Mouse (Mus musculus) neural tube, embryonic 11.5 days (tissue): ENCODE measurements around the gene Cdk5rap2. TPM values are rescaled to one million over a fixed set of nuclear protein-coding genes. Genes with fewer than 3 reads are reported as not detected.

ENCODE experiments used
- ATAC-seq: fragments of 200-750 bp; cut with Nextera tagmentation; 2 replicates; pipeline ENCODE4 v1.8.0; 2017; ENCODE audit warnings: moderate number of reproducible peaks, mild to moderate bottlenecking, moderate TSS enrichment, moderate library complexity; ENCODE audit not compliant: insufficient read depth, low FRiP score, low TSS enrichment
- DNase-seq: peaks from one replicate; pipeline ENCODE4 v3.0.0-alpha.2; 2015; ENCODE audit warnings: low spot score
- H3K27ac ChIP-seq: fragments of 300-500 bp; sonication (generic); 2 replicates; pipeline ENCODE4 v1.5.1; 2014; ENCODE audit warnings: low read depth, mild to moderate bottlenecking, low read length
- H3K27me3 ChIP-seq: fragments of 300-500 bp; sonication (generic); 2 replicates; pipeline ENCODE4 v1.6.1; 2014; ENCODE audit warnings: mild to moderate bottlenecking, low read length, mixed read lengths; ENCODE audit not compliant: control insufficient read depth, insufficient read depth
- H3K36me3 ChIP-seq: fragments of 300-500 bp; sonication (generic); 2 replicates; pipeline ENCODE4 v1.6.1; 2014; ENCODE audit warnings: mild to moderate bottlenecking, low read length, moderate library complexity, mixed read lengths; ENCODE audit not compliant: control insufficient read depth, insufficient read depth
- H3K4me1 ChIP-seq: fragments of 300-500 bp; sonication (generic); 2 replicates; pipeline ENCODE4 v1.6.1; 2014; ENCODE audit warnings: low read length, mixed read lengths; ENCODE audit not compliant: control insufficient read depth, insufficient read depth
- H3K4me2 ChIP-seq: fragments of 300-500 bp; sonication (generic); 2 replicates; pipeline ENCODE4 v1.6.1; 2014; ENCODE audit warnings: low read depth, mild to moderate bottlenecking, moderate library complexity
- H3K4me3 ChIP-seq: fragments of 300-500 bp; sonication (generic); 2 replicates; pipeline ENCODE4 v1.5.1; 2014; ENCODE audit warnings: low read depth, low read length
- H3K9ac ChIP-seq: fragments of 300-500 bp; sonication (generic); 2 replicates; pipeline ENCODE4 v1.6.1; 2014; ENCODE audit warnings: mild to moderate bottlenecking, low read length
- H3K9me3 ChIP-seq: fragments of 300-500 bp; sonication (generic); 2 replicates; pipeline ENCODE4 v1.6.1; 2016; ENCODE audit warnings: low read length; ENCODE audit not compliant: control insufficient read depth
- WGBS: fragments of 180-500 bp; shearing (Covaris S2); extraction: QIAGEN DNeasy Blood & Tissue Kit; methylation state at CpG from one replicate; pipeline ENCODE4 v1.1.7; 2014; 5-methylcytosine and 5-hydroxymethylcytosine counted together
- polyA plus RNA-seq: library from polyadenylated mRNA; unstranded; fragments of >200 nt; fragmentation: Nextera tagmentation; extraction: Ambion mirVana; gene quantifications from 2 replicates; pipeline ENCODE4 v1.2.1, GENCODE M21; 2014

The Cdk5rap2 gene
- polyA plus RNA-seq, 1 experiment from 2014 or later, result 19.0 TPM

GRCm38 (mm10) chr4:70332981-70333380 lies 77.3 kb downstream of the Cdk5rap2 start:
- no peaks in the 10 kb centered on the region for H3K27me3 ChIP-seq
- 89% methylated on average over 6 of the region's 6 CpGs for WGBS
- no peak for DNase-seq
- H3K4me3 ChIP-seq, result no peak overlapping the region
- H3K4me2 ChIP-seq, result no peak overlapping the region
- no peak for ATAC-seq
- H3K4me1 ChIP-seq, result no peaks in the 10 kb centered on the region
- H3K9ac ChIP-seq, result no peak overlapping the region
- no peaks in the 10 kb centered on the region for H3K36me3 ChIP-seq
- no peak overlapping the region for H3K27ac ChIP-seq
- no peaks in the 10 kb centered on the region for H3K9me3 ChIP-seq

GRCm38 (mm10) chr4:70332576-70332975 lies 77.7 kb downstream of the Cdk5rap2 start:
- no peaks in the 10 kb centered on the region for H3K36me3 ChIP-seq
- no peak overlapping the region for H3K27ac ChIP-seq
- no peak overlapping the region for H3K4me3 ChIP-seq
- H3K4me2 ChIP-seq, result no peak overlapping the region
- no peaks in the 10 kb centered on the region for H3K27me3 ChIP-seq
- no peak overlapping the region for H3K9ac ChIP-seq
- DNase-seq (no peak), ATAC-seq (no peak)
- no peaks in the 10 kb centered on the region for H3K4me1 ChIP-seq
- 74% methylated on average over 7 of the region's 7 CpGs for WGBS
- no peaks in the 10 kb centered on the region for H3K9me3 ChIP-seq

- ATAC-seq, result no peak
- 90% methylated on average over 6 of the region's 6 CpGs for WGBS
- Histone ChIP-seq H3K4me3 (no peak overlapping the region), H3K36me3 (no peaks in the 10 kb centered on the region), H3K4me2 (no peak overlapping the region), H3K27me3 (no peaks in the 10 kb centered on the region), H3K9ac (no peak overlapping the region), H3K9me3 (no peaks in the 10 kb centered on the region), H3K27ac (no peak overlapping the region), H3K4me1 (no peaks in the 10 kb centered on the region)
- no peak for DNase-seq
Observed at GRCm38 (mm10) chr4:70331181-70331580, 79.1 kb downstream of the Cdk5rap2 start.

GRCm38 (mm10) chr4:70328033-70328432 lies 82.2 kb downstream of the Cdk5rap2 start:
- no peaks in the 10 kb centered on the region for H3K9me3 ChIP-seq
- no peak overlapping the region for H3K9ac ChIP-seq
- H3K4me3 ChIP-seq, result no peak overlapping the region
- DNase-seq (no peak), ATAC-seq (no peak)
- H3K4me2 ChIP-seq, result no peak overlapping the region
- H3K36me3 ChIP-seq, result no peaks in the 10 kb centered on the region
- H3K27ac ChIP-seq, result no peak overlapping the region
- H3K4me1 ChIP-seq, result no peaks in the 10 kb centered on the region
- 91% methylated on average over 9 of the region's 9 CpGs for WGBS
- no peaks in the 10 kb centered on the region for H3K27me3 ChIP-seq

- Histone ChIP-seq H3K4me3 (no peak overlapping the region), H3K4me2 (no peak overlapping the region), H3K9ac (no peak overlapping the region), H3K27ac (no peak overlapping the region), H3K4me1 (no peaks in the 10 kb centered on the region), H3K9me3 (no peaks in the 10 kb centered on the region), H3K27me3 (no peaks in the 10 kb centered on the region), H3K36me3 (no peaks in the 10 kb centered on the region)
- ATAC-seq (no peak), DNase-seq (no peak)
- WGBS, result 72% methylated on average over 1 of the region's 1 CpGs
Observed at GRCm38 (mm10) chr4:70327436-70327835, 82.8 kb downstream of the Cdk5rap2 start.

GRCm38 (mm10) chr4:70321586-70321985 lies 88.7 kb downstream of the Cdk5rap2 start:
- Histone ChIP-seq H3K4me2 (no peak overlapping the region), H3K4me1 (no peaks in the 10 kb centered on the region), H3K27me3 (no peaks in the 10 kb centered on the region), H3K36me3 (peaks cover 2% of the 10 kb centered on the region; the same call in 1 of the 2 replicates), H3K9ac (no peak overlapping the region), H3K4me3 (no peak overlapping the region), H3K27ac (no peak overlapping the region), H3K9me3 (no peaks in the 10 kb centered on the region)
- 87% methylated on average over 1 of the region's 1 CpGs for WGBS
- no peak for DNase-seq
- no peak for ATAC-seq

- no peaks in the 10 kb centered on the region for H3K4me1 ChIP-seq
- ATAC-seq (no peak), DNase-seq (no peak)
- H3K4me2 ChIP-seq, result no peak overlapping the region
- H3K27me3 ChIP-seq, result no peaks in the 10 kb centered on the region
- H3K4me3 ChIP-seq, result no peak overlapping the region
- no peaks in the 10 kb centered on the region for H3K9me3 ChIP-seq
- H3K27ac ChIP-seq, result no peak overlapping the region
- no peak overlapping the region for H3K9ac ChIP-seq
- 91% methylated on average over 4 of the region's 4 CpGs for WGBS
- peaks cover 2% of the 10 kb centered on the region; the same call in 1 of the 2 replicates for H3K36me3 ChIP-seq
Observed at GRCm38 (mm10) chr4:70312170-70312569, 98.1 kb downstream of the Cdk5rap2 start.

- H3K27me3 ChIP-seq, result no peaks in the 10 kb centered on the region
- peaks cover 2% of the 10 kb centered on the region; the same call in 1 of the 2 replicates for H3K36me3 ChIP-seq
- ATAC-seq, result no peak
- H3K9ac ChIP-seq, result no peak overlapping the region
- H3K4me3 ChIP-seq, result no peak overlapping the region
- H3K4me2 ChIP-seq, result no peak overlapping the region
- H3K4me1 ChIP-seq, result no peaks in the 10 kb centered on the region
- H3K27ac ChIP-seq, result no peak overlapping the region
- H3K9me3 ChIP-seq, result no peaks in the 10 kb centered on the region
- DNase-seq, result no peak
- 81% methylated on average over 5 of the region's 5 CpGs for WGBS
Observed at GRCm38 (mm10) chr4:70311530-70311929, 98.7 kb downstream of the Cdk5rap2 start.

GRCm38 (mm10) chr4:70307230-70307629 lies 103.0 kb downstream of the Cdk5rap2 start:
- DNase-seq (peak; percentile 58), ATAC-seq (peak; percentile 45; the same call in 1 of the 2 replicates)
- Histone ChIP-seq H3K36me3 (no peaks in the 10 kb centered on the region; the same call in 1 of the 2 replicates), H3K9ac (no peak overlapping the region), H3K4me2 (no peak overlapping the region), H3K4me3 (no peak overlapping the region), H3K4me1 (no peaks in the 10 kb centered on the region), H3K27ac (no peak overlapping the region), H3K9me3 (no peaks in the 10 kb centered on the region), H3K27me3 (no peaks in the 10 kb centered on the region)
- WGBS, result 69% methylated on average over 4 of the region's 4 CpGs
